Mouse (Mus musculus) urinary bladder, adult 2 months (tissue): ENCODE data around the gene Spaar. TPM values are rescaled to one million over a fixed set of nuclear protein-coding genes. Genes with fewer than 3 reads are reported as not detected.
A peak's percentile ranks its signal among the peaks of the same experiment; 100 is the strongest.

Source experiments
- DNase-seq: peaks from one replicate; pipeline ENCODE4 v3.0.0; 2022; ENCODE audit warnings: low spot score
- polyA plus RNA-seq: library from polyadenylated mRNA; depleted of rRNA; stranded (reverse); fragments of >200 nt; gene quantifications from 2 replicates; pipeline ENCODE4 v1.2.3, GENCODE M21; 2012; rRNA removed

Gene Spaar
- polyA plus RNA-seq: 1.2 and 1.6 TPM in 2 replicates

GRCm38 (mm10) chr4:43729794-43730550 lies at the start of gene Spaar:
Spaar (plus strand) TSS chr4:43730034.
- DNase-seq: no peak

- DNase-seq: no peak
These were observed 39.8 kb upstream of the Spaar start for GRCm38 (mm10) chr4:43690021-43690420.

DNA sequence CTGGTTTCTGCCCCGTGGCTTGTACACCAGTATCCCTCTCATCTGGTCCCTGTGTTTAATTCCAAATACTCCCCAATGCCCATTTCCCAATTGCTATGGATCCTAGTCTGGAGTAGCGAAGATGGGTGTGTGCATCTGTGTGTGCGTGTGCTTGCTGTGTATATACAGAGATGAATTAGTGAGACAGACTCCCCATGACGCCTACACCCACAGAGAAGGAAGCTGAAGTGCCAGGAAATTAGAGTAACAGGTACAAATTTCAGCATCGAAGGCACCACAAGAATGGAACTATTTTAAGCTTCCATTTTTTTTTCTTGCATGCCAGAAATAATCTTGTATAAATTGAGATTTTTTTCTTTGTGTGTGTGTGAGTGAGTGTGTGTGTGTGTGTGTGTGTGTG lies 38.8 kb upstream of the Spaar start:
- no peak for DNase-seq

DNA sequence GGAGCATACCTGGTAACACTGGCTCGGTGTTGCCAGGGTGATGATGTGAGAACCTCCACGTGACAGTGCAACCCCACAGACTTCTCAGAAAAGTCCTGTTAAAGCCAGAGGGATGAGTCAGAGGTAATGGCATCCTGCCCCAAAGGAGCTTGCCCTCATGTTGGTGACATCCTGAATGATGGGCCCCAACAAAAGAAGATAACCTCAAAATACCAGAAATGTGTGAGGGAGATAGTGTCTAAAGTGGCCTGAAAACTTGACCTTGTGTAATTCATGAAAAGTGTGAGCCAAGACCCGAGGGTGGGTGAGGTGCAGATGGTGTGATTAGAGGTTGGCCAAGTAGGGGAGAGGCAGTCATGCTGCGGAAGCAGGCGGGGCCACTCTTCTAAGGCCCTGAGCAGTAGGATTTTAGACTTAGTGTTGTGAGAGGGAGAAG lies 36.0 kb upstream of the Spaar start:
- no peak for DNase-seq

- DNase-seq: no peak
These were observed 35.2 kb upstream of the Spaar start for GRCm38 (mm10) chr4:43694439-43695248.

DNA sequence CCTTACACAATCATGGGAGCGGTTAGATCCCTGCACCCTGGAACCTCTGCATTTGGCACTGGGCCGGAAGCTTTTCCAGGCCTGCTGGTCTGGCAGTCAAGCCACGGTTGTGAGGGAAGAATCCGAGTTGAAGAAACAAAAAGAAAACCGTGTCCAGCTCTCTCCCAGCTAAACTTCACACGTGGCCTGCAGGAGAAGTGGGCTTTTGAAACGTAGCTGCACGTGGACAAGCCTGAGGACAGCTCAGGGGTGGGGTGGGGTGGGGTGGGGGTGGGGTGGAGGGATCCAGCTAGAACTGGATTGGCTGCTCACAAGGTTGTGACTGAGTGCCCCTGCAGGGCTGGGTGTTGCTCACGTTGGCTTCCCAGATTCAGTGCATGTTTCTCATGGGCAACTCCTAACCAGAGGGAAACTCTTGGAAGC lies 34.6 kb upstream of the Spaar start:
- no peak for DNase-seq

GRCm38 (mm10) chr4:43696561-43696960 lies 33.3 kb upstream of the Spaar start:
- no peak for DNase-seq

- no peak for DNase-seq
These were observed 29.1 kb upstream of the Spaar start, which contains the start of gene Olfr70 for GRCm38 (mm10) chr4:43700707-43701106. Olfr70 (minus strand) TSS chr4:43700807.

DNA sequence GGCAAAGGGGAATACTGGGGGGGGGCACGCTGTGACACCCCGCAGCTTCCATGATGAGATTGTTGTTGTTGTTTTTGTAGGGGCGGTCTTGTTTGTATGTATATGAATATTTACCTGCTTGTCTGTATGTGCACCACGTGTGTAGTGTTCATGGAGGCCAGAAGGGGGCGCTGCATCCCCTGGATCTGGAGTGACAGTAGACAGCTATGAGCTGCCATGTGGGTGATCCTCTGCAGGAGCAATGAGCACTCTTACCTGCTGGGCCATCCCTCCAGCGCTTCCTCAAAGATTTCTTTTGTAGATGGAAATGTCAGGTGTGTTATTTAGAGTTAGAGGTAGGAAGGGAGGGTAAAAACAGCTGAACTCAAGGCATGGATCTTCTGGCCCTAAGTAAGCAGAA lies 26.4 kb upstream of the Spaar start:
- no peak for DNase-seq

DNA sequence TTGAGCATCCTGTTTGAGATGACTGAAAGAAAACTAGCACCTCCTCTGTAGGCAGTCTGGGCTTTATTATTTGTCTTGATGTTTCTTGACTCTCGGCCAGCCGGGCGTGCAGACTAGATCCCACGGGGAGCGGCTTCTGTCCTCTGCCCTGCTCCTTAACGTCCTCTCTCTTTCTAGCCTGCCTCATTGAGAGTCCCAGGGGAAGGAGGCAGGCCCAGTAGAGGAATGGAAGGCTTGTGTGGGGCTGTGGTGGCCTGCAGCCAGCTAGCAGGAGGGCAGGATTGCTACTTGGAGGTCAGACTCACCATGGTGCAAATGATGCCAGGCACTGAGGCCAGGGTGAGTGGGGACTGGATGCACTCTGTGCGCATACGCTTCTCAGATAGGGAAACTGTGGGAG lies 26.0 kb upstream of the Spaar start:
- no peak for DNase-seq

DNA sequence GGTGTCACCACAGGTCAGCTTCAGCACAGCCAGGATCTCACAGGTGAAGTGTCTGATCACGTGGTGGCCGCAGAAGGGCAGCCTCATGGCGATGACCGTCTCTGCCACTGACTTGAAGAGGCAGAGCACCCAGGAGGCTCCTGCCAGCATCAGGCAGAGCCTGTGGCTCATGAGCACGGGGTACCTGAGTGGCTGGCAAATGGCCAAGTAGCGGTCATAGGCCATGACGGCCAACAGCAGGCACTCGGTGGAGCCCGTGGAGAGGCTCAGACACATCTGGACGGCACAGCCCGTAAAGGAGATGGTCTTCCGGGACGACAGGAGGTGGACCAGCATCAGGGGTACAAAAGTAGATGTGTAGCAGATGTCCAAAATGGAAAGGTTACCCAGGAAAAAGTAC lies 23.8 kb upstream of the Spaar start:
- no peak for DNase-seq

GRCm38 (mm10) chr4:43709869-43710268 lies 20.0 kb upstream of the Spaar start, which contains the start of gene Olfr71:
Olfr71 (minus strand) TSS chr4:43710255.
- no peak for DNase-seq

GRCm38 (mm10) chr4:43711821-43712220 lies 18.0 kb upstream of the Spaar start:
- DNase-seq: peak; percentile 61

DNA sequence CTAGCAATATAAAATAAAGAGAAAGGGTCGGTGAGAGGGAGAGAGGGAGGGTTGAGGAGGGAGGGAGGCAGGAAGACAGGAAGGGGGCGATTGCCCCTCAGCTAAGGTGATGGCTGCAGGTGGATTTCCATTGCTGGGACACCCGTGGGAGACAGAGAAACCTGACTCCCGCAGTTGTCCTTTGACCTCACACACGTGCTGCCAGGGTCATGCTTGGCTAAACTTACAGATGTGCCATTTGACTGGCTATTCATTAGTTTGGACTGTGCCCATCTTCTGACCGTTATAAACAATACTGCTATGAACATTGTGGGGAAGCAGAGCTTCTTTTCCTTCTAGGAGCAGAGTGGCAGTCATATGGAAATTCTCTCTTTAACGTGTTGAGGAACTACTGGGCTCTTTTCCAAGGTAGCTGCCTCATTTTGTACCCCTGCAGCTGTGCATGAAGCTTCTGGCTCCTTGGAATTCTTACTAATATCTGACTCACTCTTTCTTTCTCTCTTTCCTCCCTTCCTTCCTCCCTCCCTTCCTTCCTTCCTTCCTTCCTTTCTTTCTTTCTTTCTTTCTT lies 16.1 kb upstream of the Spaar start:
- no peak for DNase-seq

DNA sequence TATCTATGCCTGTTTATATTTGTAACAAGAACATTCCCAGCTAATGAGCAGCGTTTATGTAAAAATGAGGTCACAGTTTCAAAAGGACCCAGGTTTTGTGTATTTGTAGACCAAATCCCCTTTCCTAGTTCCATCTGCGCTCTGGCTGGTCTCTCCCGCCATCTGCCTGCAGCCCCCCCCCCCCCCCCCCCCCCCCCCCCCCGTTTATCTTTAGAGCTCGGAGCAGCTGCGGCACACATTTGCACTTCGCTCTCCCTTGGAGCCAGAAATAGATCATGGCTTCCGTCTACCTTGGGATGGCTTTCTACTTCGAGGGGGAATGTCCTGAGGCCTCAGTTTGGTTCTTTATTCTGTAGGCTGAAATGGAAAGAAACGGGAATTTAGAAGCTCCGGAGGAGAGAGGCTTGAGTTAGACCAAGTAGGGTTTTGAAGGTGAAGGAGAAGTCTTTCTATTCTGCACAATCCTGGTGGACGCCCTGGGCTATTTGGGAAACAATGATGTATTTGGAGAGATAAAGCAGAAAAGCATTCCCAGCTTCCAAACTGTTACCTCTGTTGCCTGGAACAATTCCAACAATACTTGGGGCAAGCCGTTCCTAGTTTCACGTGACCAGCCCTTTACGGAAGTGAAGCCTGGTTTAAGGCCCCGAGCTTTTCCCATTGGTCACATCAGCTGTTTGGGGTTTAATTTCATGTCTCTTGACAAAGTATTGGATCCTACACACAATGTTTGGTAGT lies 9.2 kb upstream of the Spaar start:
- DNase-seq: no peak

DNA sequence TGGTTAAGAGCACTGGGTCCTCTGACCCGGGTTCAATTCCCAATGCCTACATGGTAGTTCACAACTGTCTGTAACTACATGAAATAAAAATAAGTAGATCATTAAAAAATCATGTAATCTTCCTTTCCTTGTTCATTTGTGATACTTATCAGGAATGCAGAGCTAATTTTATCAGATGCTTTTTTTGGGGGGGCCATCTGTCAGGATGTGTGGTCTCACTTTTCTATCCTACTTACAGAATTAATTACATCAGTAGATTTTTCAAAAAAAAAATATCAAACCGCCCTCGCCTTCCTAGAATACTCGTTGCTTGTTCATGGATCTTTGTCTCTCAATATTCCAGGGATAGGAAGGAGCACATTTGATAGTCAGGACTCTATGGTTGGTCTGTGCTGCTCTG lies 7.6 kb upstream of the Spaar start:
- DNase-seq: no peak

DNA sequence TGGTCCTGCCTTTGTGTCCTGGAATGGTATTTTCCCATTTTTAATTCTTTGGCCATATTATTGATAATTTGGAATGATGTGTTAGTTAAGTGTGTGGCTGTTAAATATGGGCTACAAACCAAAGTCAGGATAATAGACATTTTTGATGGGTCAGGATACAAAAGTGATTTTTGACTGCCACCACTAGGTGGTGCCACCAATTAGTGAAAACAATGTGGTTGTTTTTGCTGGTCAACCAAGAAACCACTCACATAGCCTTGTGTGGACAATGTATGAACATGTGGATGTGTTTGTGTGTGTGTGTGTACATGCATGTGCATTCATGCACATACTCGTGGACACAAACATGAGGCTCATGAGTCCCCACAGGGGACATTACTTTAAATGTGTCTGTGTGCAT lies 5.1 kb upstream of the Spaar start:
- DNase-seq: no peak

- no peak for DNase-seq
These were observed 3.4 kb upstream of the Spaar start for GRCm38 (mm10) chr4:43726228-43726993.

DNA sequence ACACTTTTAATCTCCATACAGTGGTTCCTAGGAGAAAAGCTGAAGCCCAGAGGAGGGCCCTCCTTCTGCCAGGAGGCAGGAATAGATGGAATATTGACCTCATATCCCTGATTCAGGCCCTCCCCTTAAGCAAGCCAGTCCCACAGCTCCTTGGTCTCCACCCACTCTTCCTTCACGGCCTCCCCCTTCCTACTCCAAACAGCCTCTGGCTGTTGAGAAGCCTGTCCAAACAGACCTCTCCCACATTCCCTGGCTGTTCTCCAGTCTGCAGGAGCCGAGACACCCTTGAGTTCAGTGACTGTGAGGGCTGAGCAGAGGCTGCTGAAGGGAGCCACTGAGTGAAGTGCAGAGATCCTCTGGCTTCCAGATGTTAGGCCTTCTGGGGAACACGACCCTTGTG lies 2.8 kb upstream of the Spaar start, which contains the start of gene Hrct1:
TSS of gene Hrct1 (plus strand) at position 194 of the 400 bp plus-strand sequence.
- no peak for DNase-seq

DNA sequence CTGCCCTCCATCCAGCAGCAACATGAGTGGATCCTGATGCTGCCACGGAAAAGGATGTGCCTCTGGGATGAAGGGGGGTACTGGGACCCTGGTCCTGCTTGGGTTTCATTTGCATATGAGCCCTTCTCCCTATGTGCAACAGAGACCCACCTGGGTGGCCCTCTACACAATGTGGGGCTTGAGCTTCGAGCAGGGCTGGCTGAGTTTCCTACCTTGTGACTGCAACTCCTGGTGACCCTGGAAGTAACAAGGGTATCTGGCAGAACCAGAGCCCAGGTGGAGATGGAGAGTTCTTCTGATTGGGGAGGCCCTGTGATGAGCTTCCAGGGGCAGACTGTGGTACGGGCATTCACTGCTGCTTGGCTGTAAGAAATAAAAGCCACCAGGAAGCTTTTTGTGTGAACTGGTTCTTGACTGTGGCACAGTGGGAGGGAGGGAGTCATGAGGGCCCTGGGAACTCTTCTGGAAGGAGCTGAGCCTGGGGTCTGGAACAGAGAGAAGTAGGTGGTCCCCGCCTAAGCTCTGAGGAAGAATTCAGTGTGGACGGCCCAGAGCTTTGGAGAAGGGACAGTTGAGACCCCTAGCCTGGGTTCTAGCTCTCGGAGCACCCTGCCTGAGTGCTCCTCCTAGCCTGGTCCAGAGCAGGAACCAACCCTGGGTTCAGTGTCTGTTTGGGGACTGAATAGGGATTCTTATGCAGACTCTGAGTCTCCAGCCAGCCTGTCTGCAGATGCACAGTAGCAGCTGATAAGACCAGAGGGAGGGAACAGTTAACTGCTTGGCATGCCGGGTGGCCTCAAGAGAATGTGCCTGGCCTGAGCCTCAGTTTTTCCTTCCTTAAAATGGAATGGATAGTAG lies 1.9 kb upstream of the Spaar start:
- no peak for DNase-seq
